Mouse (Mus musculus) neural tube, embryonic 13.5 days (tissue): Measurements from ENCODE around the gene Faf1. TPM values are rescaled to one million over a fixed set of nuclear protein-coding genes. Genes with fewer than 3 reads are reported as not detected.
A peak's percentile ranks its signal among the peaks of the same experiment; 100 is the strongest.

Experiments
- ATAC-seq: fragments of 200-750 bp; cut with Nextera tagmentation; 2 replicates; pipeline ENCODE4 v1.8.0; 2017; ENCODE audit warnings: low read depth, mild to moderate bottlenecking, moderate TSS enrichment, moderate library complexity
- H3K27ac ChIP-seq: fragments of 300-500 bp; sonication (generic); replicated peaks from 2 replicates; pipeline ENCODE4 v1.5.1; 2015; ENCODE audit warnings: moderate library complexity, mild to moderate bottlenecking, inconsistent platforms
- H3K27me3 ChIP-seq: fragments of 300-500 bp; sonication (generic); 2 replicates; pipeline ENCODE4 v1.6.1; 2015; ENCODE audit warnings: mild to moderate bottlenecking, inconsistent platforms
- H3K36me3 ChIP-seq: fragments of 300-500 bp; sonication (generic); 2 replicates; pipeline ENCODE4 v1.6.1; 2015; ENCODE audit warnings: mild to moderate bottlenecking, inconsistent platforms
- H3K4me1 ChIP-seq: fragments of 300-500 bp; sonication (generic); replicated peaks from 2 replicates; pipeline ENCODE4 v1.6.1; 2015; ENCODE audit warnings: inconsistent platforms
- H3K4me2 ChIP-seq: fragments of 300-500 bp; sonication (generic); 2 replicates; pipeline ENCODE4 v1.6.1; 2015; ENCODE audit warnings: inconsistent platforms, mild to moderate bottlenecking, moderate library complexity
- H3K4me3 ChIP-seq: fragments of 300-500 bp; sonication (generic); 2 replicates; pipeline ENCODE4 v1.5.1; 2015; ENCODE audit warnings: mild to moderate bottlenecking, inconsistent platforms
- H3K9ac ChIP-seq: fragments of 300-500 bp; sonication (generic); 2 replicates; pipeline ENCODE4 v1.6.1; 2015; ENCODE audit warnings: moderate library complexity, mild to moderate bottlenecking, inconsistent platforms
- H3K9me3 ChIP-seq: fragments of 300-500 bp; sonication (generic); 2 replicates; pipeline ENCODE4 v1.6.1; 2016; ENCODE audit warnings: inconsistent platforms
- WGBS: fragments of 180-500 bp; shearing (Covaris S2); methylation state at CpG from one replicate; pipeline ENCODE4 v1.1.7; 2015; 5-methylcytosine and 5-hydroxymethylcytosine counted together
- polyA plus RNA-seq: library from polyadenylated mRNA; unstranded; fragments of >200 nt; fragmentation: Nextera tagmentation; extraction: Ambion mirVana; gene quantifications from 2 replicates; pipeline ENCODE4 v1.2.1, GENCODE M21; 2015

Faf1 gene
- polyA plus RNA-seq, 1 experiment from 2014 or later = 33.6 TPM

DNA sequence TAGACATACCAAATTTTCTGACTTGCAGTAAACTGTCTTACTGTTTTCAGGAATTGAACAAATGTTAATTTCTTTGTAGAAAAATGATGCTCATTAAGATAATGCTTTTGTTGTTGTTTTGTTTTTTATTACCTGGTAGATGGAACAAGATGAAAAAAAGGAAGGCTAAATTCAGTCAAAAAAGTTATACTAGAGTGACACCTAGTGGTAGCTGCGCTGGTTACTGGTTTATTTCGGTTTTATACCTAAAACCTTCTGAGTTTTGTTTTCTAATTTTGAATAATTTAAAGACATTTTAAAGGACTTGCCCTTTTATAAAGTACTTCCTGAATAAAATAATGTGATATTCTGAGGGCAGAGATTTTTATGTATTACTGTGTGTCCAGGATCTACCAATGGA lies 52.9 kb downstream of the Faf1 start:
- no peaks in the 10 kb centered on the region for H3K27me3 ChIP-seq
- 24% methylated on average over 2 of the region's 2 CpGs for WGBS
- no peak overlapping the region for H3K4me3 ChIP-seq
- no peaks in the 10 kb centered on the region for H3K4me1 ChIP-seq
- no peak overlapping the region for H3K9ac ChIP-seq
- no peaks in the 10 kb centered on the region for H3K9me3 ChIP-seq
- no peak overlapping the region for H3K4me2 ChIP-seq
- no peaks in the 10 kb centered on the region for H3K36me3 ChIP-seq
- H3K27ac ChIP-seq = no peak overlapping the region
- ATAC-seq = no peak

DNA sequence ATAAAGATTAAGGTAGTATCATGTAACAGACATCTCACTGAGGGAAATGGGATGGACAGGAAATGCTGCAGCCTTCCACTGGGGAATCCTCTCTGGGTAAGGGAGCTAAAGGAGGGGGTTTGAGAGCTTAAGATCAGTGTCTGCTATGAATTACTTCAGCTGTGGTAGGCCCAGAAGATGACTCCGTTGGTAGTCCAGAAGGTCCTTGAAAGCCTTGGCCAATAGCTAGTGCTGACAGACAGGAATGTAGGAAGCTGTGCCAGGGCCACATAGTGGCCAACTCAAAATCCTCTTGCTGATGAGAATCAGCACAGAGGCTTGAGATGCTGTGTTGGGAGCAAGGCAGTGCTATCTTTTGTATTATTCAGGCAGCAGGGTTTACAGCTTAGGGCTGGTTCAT lies 59.4 kb downstream of the Faf1 start:
- Histone ChIP-seq H3K4me3 (no peak overlapping the region), H3K36me3 (0 out of 2 replicates have a peak, but pooled peaks cover 8% of the 10 kb centered on the region), H3K9ac (no peak overlapping the region), H3K27me3 (no peaks in the 10 kb centered on the region), H3K27ac (no peak overlapping the region), H3K9me3 (no peaks in the 10 kb centered on the region), H3K4me1 (no peaks in the 10 kb centered on the region), H3K4me2 (no peak overlapping the region)
- no peak for ATAC-seq
- 62% methylated on average over 1 of the region's 1 CpGs for WGBS

DNA sequence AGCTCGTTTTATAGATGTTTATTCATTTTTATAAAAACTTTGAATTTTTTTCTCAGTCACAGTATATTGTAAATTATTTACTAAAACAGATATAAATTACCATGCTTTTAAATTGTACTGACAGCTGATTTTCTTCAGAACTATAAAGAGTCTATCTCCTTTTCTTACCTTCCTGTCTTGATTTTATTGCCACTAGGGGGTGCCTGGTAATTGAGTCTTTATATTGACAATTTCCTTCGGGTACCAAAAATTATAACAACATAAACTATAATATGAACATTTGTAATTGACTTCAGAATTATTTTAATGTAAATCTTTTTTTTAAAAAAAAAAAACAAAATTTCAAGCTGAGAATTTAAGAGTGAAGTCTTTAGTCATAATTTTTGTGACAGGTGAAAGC lies 67.6 kb downstream of the Faf1 start:
- H3K9me3 ChIP-seq = no peaks in the 10 kb centered on the region
- H3K36me3 ChIP-seq = no peaks in the 10 kb centered on the region
- H3K27ac ChIP-seq = no peak overlapping the region
- ATAC-seq = no peak
- no peak overlapping the region for H3K9ac ChIP-seq
- WGBS = 73% methylated on average over 2 of the region's 2 CpGs
- no peak overlapping the region for H3K4me3 ChIP-seq
- no peaks in the 10 kb centered on the region for H3K27me3 ChIP-seq
- H3K4me1 ChIP-seq = no peaks in the 10 kb centered on the region
- no peak overlapping the region for H3K4me2 ChIP-seq

DNA sequence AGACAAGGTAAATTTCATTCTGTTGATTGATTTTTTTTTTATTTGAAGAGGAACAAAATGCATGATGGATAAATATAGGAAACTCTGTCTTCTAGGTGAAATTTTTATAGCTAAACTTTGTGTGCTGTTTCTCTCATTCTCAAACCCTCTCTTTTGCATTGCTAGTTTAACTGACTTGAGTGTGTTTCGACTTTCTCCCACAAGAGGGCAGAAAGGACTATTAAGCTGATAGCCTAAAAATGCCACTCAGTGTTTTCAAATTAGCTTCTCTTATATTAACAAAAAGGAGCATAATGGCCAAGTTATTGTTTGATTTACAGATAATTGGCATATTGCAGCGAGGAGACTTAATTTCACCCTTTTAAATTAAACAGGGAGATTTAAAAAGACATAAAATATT lies 82.6 kb downstream of the Faf1 start:
- no peaks in the 10 kb centered on the region for H3K9me3 ChIP-seq
- no peaks in the 10 kb centered on the region for H3K27me3 ChIP-seq
- no peaks in the 10 kb centered on the region for H3K36me3 ChIP-seq
- no peak overlapping the region for H3K27ac ChIP-seq
- no peak overlapping the region for H3K4me2 ChIP-seq
- ATAC-seq = no peak
- WGBS = 22% methylated on average over 2 of the region's 2 CpGs
- no peak overlapping the region for H3K9ac ChIP-seq
- H3K4me1 ChIP-seq = peaks cover 6% of the 10 kb centered on the region; the same call in 1 of the 2 replicates
- H3K4me3 ChIP-seq = no peak overlapping the region

DNA sequence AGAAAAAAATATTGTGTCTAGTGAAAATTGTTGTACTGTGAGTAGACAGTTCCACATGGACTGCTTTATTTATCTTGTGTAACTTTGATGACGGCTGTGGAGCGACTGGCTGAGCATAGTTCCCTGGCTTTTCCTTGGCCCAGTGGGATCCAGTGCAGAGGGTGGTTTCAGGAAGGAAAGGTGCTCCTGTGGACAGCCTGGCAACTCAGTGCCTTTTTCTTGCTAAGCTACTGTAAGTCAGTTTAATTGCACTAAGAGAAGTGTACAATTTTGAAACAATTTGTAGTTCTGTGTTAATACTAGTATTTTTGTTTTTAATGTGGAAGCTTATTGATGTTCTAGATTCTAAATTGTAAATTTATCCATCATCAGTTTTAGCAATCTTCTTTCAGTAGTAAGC lies 83.5 kb downstream of the Faf1 start:
- Histone ChIP-seq H3K27me3 (no peaks in the 10 kb centered on the region), H3K4me1 (peaks cover 6% of the 10 kb centered on the region; the same call in 1 of the 2 replicates), H3K4me3 (no peak overlapping the region), H3K36me3 (no peaks in the 10 kb centered on the region), H3K27ac (no peak overlapping the region), H3K4me2 (no peak overlapping the region), H3K9ac (no peak overlapping the region), H3K9me3 (no peaks in the 10 kb centered on the region)
- WGBS = 58% methylated on average over 2 of the region's 2 CpGs
- ATAC-seq = no peak

DNA sequence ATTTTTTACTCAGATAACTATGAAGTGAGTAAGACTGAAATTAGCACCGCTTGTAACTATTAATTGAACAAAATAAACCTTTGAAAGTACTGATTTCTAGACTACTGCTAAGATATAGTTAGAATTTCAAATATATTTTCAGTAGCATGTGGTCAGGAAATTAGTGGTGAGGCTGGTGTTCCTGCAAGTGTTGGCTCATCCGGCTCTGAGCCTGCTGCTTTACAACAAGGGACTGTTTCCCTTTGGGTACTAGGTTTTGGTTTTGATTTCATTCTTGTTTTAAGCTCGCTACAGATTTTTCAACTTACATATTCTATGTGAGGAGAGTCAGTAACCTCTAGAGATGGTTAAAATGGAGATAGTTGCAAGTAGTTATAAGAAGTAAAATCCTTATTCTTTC lies 84.1 kb downstream of the Faf1 start:
- WGBS = 74% methylated on average over 3 of the region's 3 CpGs
- no peak for ATAC-seq
- no peak overlapping the region for H3K4me3 ChIP-seq
- no peak overlapping the region for H3K9ac ChIP-seq
- no peaks in the 10 kb centered on the region for H3K27me3 ChIP-seq
- no peak overlapping the region for H3K27ac ChIP-seq
- no peaks in the 10 kb centered on the region for H3K9me3 ChIP-seq
- H3K36me3 ChIP-seq = no peaks in the 10 kb centered on the region
- H3K4me1 ChIP-seq = peaks cover 6% of the 10 kb centered on the region; the same call in 1 of the 2 replicates
- no peak overlapping the region for H3K4me2 ChIP-seq

DNA sequence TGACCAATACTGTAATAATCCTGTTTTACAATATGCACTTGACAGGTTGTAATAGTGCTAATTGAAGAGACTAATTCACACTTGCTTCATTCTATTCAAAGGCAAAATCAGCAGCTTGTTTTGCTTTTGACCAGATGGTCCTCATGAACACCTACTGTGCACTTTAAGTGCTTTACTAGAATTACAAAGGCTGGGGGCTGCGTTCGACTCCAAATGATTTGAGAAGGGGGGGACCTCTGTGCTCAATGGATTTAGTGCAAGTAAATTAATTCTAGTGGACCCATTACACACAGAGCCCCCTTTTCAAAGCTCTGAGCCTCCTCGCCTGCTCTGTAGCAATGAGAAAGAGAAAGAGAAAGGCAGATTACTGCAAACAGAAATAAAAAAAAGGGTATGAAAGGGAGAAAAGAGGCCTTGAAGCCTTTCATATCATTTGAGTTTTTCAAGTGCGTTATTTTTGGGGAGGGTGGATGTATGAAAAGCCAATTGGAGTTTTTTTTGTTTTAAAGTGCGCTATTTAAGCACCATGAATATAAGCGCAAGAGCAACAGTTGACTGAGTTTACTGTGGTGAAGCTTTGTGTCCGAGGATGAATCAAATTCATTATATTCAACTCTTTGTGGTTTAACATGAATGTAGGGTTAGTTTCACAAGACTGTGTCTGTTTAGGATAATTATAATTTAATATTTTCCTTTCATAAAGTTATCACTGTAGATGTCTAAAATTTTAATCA lies 86.5 kb downstream of the Faf1 start:
- peak; percentile 87 for ATAC-seq
- Histone ChIP-seq H3K4me1 (peaks cover 6% of the 10 kb centered on the region; the same call in 1 of the 2 replicates), H3K27ac (no peak overlapping the region), H3K4me3 (no peak overlapping the region), H3K9ac (no peak overlapping the region), H3K4me2 (peak overlapping the region; percentile 24), H3K27me3 (no peaks in the 10 kb centered on the region), H3K9me3 (no peaks in the 10 kb centered on the region), H3K36me3 (no peaks in the 10 kb centered on the region)
- 11% methylated on average over 7 of the region's 7 CpGs for WGBS

DNA sequence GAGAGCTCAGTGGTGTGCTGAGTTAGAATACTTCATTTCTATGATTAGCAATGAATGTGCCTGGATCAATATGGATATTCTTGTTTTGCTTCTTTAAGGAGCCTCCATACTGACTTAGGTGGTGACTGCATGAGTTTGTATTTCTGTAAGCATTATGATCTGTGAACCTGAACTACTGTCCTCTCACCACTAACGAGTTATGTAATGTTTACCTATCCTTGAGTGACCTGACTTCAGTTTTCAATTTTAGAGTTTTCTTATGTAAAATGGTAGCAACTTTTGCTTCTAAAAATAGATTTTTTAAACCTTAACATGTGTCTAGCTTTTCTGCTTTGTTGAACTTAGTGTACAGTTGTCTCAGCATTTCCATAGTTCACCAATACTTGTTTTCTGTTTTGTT lies 92.7 kb downstream of the Faf1 start:
- no peak for ATAC-seq

DNA sequence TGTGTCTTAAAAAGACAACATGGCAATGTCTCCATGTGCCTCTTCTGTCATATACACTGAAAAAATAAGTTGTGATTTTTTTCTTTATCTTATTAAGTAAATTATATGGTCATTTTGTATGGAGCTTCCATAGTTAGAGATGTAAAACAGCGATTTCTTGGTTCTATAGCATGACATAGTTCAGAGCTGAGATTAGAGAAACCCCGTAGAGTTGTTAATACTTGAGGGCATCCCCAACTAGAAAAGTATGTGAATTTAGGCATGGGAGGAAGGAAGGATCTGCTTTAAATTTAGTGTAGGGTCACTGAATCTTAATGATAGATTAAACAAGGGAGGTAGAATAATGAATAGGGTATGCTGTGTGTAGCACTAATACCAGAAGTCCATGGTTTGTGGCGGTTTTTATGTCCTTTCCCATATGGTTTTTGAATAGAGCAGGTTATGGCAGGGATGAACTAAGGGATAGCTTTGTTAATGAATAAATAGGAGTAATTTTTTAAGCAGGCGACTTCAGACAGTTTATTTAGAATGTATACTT lies 106.3 kb downstream of the Faf1 start:
- H3K4me3 ChIP-seq = no peak overlapping the region
- no peaks in the 10 kb centered on the region for H3K27me3 ChIP-seq
- no peaks in the 10 kb centered on the region for H3K9me3 ChIP-seq
- H3K36me3 ChIP-seq = no peaks in the 10 kb centered on the region
- ATAC-seq = no peak
- no peak overlapping the region for H3K27ac ChIP-seq
- 72% methylated on average over 4 of the region's 4 CpGs for WGBS
- no peak overlapping the region for H3K4me2 ChIP-seq
- H3K4me1 ChIP-seq = no peaks in the 10 kb centered on the region
- H3K9ac ChIP-seq = no peak overlapping the region

More for the DNA sequence above, 92.7 kb downstream of the Faf1 start:
- no peaks in the 10 kb centered on the region for H3K4me1 ChIP-seq
- no peak overlapping the region for H3K9ac ChIP-seq
- H3K4me3 ChIP-seq = no peak overlapping the region
- no peaks in the 10 kb centered on the region for H3K27me3 ChIP-seq
- no peaks in the 10 kb centered on the region for H3K9me3 ChIP-seq
- no peak overlapping the region for H3K4me2 ChIP-seq
- 88% methylated on average over 1 of the region's 1 CpGs for WGBS
- no peak overlapping the region for H3K27ac ChIP-seq
- no peaks in the 10 kb centered on the region for H3K36me3 ChIP-seq

DNA sequence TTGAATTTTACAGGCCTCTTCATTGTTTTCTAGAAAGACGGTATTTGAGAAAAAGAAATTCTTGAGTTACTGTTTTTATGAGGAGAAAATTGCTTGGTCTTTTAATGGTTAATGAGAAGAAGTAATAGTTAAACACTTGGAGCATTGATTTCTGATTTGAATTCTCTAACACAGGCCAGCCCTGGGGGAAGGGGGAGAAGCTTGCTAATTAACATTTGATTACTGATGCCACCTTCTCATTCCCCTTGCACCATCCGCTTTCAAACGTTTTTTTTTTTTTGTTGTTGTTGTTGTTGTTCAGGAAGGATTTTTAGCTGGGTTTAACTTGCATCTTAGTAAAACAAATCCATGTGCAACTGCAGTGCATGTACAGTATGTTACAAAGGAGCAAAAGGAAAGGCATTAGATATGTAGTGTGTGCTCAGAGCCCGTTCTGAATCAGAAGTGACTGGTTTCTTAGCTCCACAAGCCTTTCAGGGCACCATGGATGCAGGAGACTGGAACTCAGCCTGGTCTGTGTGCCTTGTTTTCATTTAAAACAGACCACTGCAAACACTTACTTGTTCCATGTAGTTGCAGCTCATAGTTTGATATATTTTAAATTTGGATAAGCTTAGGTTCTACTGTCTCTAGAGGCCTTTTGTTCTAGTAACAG lies 113.1 kb downstream of the Faf1 start:
- ATAC-seq = no peak
- Histone ChIP-seq H3K4me3 (no peak overlapping the region), H3K9ac (no peak overlapping the region), H3K4me1 (0 out of 2 replicates have a peak, but pooled peaks cover 8% of the 10 kb centered on the region), H3K27ac (no peak overlapping the region), H3K27me3 (no peaks in the 10 kb centered on the region), H3K4me2 (no peak overlapping the region), H3K36me3 (no peaks in the 10 kb centered on the region), H3K9me3 (no peaks in the 10 kb centered on the region)
- WGBS = 19% methylated on average over 4 of the region's 4 CpGs

DNA sequence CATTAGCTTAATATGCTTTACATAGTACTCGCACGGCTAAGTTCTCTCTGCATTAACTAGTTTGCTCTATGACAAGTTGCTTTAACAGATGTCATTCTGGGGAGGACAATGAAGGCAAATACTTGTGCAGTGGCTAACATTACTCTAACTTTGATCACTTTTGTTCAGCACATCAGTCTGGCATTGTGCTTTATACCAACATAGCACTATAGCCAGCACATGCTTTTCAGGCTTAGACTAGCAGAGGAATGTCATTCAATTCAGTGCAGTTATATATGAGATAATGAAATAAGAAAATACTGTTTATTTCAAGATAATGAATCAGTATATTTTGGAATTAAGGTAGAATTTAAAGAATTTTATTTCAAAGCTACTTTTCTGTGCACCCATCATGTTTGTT lies 115.9 kb downstream of the Faf1 start:
- 0 out of 2 replicates have a peak, but pooled peaks cover 8% of the 10 kb centered on the region for H3K4me1 ChIP-seq
- H3K4me2 ChIP-seq = no peak overlapping the region
- H3K4me3 ChIP-seq = no peak overlapping the region
- ATAC-seq = no peak
- no peak overlapping the region for H3K27ac ChIP-seq
- H3K27me3 ChIP-seq = no peaks in the 10 kb centered on the region
- no peak overlapping the region for H3K9ac ChIP-seq
- WGBS = 41% methylated on average over 2 of the region's 2 CpGs
- H3K9me3 ChIP-seq = no peaks in the 10 kb centered on the region
- H3K36me3 ChIP-seq = no peaks in the 10 kb centered on the region

DNA sequence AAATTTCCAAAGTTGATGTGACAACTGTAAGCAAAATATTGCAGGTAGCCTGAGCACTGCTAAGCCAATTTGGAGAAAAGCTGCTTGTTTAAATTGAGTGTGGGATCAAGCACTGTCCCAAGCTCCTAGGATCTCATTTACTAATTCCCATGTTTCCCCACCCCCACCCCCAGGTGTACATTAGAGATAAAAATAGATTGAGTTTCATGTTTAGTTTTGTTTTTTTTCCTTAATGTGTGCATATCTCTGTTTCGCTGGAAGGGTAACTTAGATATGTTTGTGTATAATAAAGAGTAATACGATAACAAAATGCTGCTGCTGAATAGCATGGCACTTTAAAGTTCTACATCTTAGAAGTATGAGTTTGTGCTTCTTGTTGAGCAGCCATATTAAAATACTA lies 116.7 kb downstream of the Faf1 start:
- no peak for ATAC-seq
- no peak overlapping the region for H3K9ac ChIP-seq
- no peak overlapping the region for H3K4me2 ChIP-seq
- H3K4me1 ChIP-seq = 0 out of 2 replicates have a peak, but pooled peaks cover 8% of the 10 kb centered on the region
- H3K36me3 ChIP-seq = no peaks in the 10 kb centered on the region
- WGBS = 97% methylated on average over 2 of the region's 2 CpGs
- H3K9me3 ChIP-seq = no peaks in the 10 kb centered on the region
- H3K27me3 ChIP-seq = no peaks in the 10 kb centered on the region
- H3K4me3 ChIP-seq = no peak overlapping the region
- H3K27ac ChIP-seq = no peak overlapping the region
